11 mouse cellular contexts compared by ENCODE assay signal in genomic region chr11:76510977-76511376, GRCm38 (mm10).
A peak's percentile ranks its signal among the peaks of the same experiment; 100 is the strongest.
DNase-seq lines count a peak whose midpoint lies in the region; ATAC-seq and TF ChIP-seq lines count a peak whose summit lies in the region.
"Had no signal": no experiment of that assay in that cellular context is flagged by ENCODE, and none has a peak within 500 bp of the region (broad histone marks: within the 10 kb centered on the region; RNA-seq: fewer than 3 reads in every experiment).

No protein-coding gene starts in this region.

- intact Hi-C loops in heart, adult 2 months (cut with DNase I) = no loop called here
- intact Hi-C loops in heart, postnatal 10 days (cut with DNase I) = no loop called here

- H3K4me3 ChIP-seq in heart, adult 2 months = no peak overlapping the region
- no peak overlapping the region for H3K4me3 ChIP-seq in liver, adult 2 months (ENCODE audit: insufficient read depth, low read depth, low read length)
- no peak overlapping the region for H3K4me3 ChIP-seq in liver, embryonic 11.5 days (ENCODE audit: low read depth, low read length)
- H3K4me3 ChIP-seq in CH12.LX (replicated peaks in 1 of 3; ENCODE audit: low read depth in 2 of 3, low read length in 2 of 3, poor library complexity in 1 of 3) = no peak overlapping the region
- H3K4me3 ChIP-seq: forebrain, embryonic 10.5 days had no signal

- WGBS in heart, adult 2 months = 78% methylated on average over 4 of the region's 4 CpGs
- WGBS in liver, adult 2 months = 63% methylated on average over 4 of the region's 4 CpGs
- 50% methylated on average over 4 of the region's 4 CpGs for WGBS in liver, embryonic 11.5 days

- H3K4me2 ChIP-seq in liver, embryonic 11.5 days = no peak overlapping the region
- no peak overlapping the region for H3K4me2 ChIP-seq in CH12.LX (ENCODE audit: insufficient read depth, low read depth, poor library complexity, severe bottlenecking)

- no peak for DNase-seq in heart, adult 2 months
- no peak for DNase-seq in heart, postnatal 10 days
- DNase-seq in liver, adult 2 months (ENCODE audit: extremely low read depth, low read depth, low spot score) = no peak
- no peak for DNase-seq in liver, embryonic 11.5 days (ENCODE audit: low spot score)
- DNase-seq in CH12.LX (ENCODE audit: extremely low read depth) (no peak), R1 (ENCODE audit: low read depth, low spot score) (peak; percentile 77)
- DNase-seq in gastrocnemius, adult 18-20 months (ENCODE audit: low spot score) = no peak
- DNase-seq in frontal cortex, postnatal 14 days (ENCODE audit: low spot score in 2 of 2) = no peak
- DNase-seq: thymus, postnatal 14 days had no signal

- no peak; the same call in 1 of the 2 replicates for TF ChIP-seq RAD21 in CH12.LX (IDR thresholded peaks at IDR 0.05; ENCODE audit: low read depth, low read length)

- ATAC-seq in liver, embryonic 11.5 days (replicated peaks; ENCODE audit: low FRiP score) = no peak
- ATAC-seq: CD4-positive, CD25-positive, alpha-beta regulatory T cell, adult 4 months had no signal

- H3K79me2 ChIP-seq in heart, adult 2 months (replicated peaks; ENCODE audit: control insufficient read depth, insufficient read depth, low read length) = no peaks in the 10 kb centered on the region
- H3K79me2 ChIP-seq in liver, adult 2 months (ENCODE audit: control insufficient read depth, insufficient read depth, low read length) = no peaks in the 10 kb centered on the region
- no peaks in the 10 kb centered on the region for H3K79me2 ChIP-seq in CH12.LX (replicated peaks; ENCODE audit: control insufficient read depth, extremely low read depth, insufficient read depth, poor library complexity, severe bottlenecking)

- in situ Hi-C loops in CH12.LX (cut with MboI; ENCODE audit: low pct_ligation_motif_present, low pct_unique_long_range_greater_than_20kb, low sequenced_read_pairs) = no loop called here

- no peak for TF ChIP-seq EP300 in heart, adult 2 months (IDR thresholded peaks at IDR 0.05; ENCODE audit: insufficient read depth, low read depth, low read length)
- TF ChIP-seq EP300 in CH12.LX (IDR thresholded peaks at IDR 0.05; ENCODE audit: low read length) = no peak

- no peaks in the 10 kb centered on the region for H3K9me3 ChIP-seq in liver, embryonic 11.5 days (ENCODE audit: control insufficient read depth, low read length)
- no peaks in the 10 kb centered on the region for H3K9me3 ChIP-seq in CH12.LX (replicated peaks; ENCODE audit: low read length)
- H3K9me3 ChIP-seq: forebrain, embryonic 10.5 days had no signal

- H3K9ac ChIP-seq in heart, adult 2 months (ENCODE audit: low read depth, low read length) = no peak overlapping the region
- no peak overlapping the region for H3K9ac ChIP-seq in liver, adult 2 months (ENCODE audit: low read depth, low read length)
- H3K9ac ChIP-seq in liver, embryonic 11.5 days (ENCODE audit: low read depth, low read length) = no peak overlapping the region
- no peak overlapping the region for H3K9ac ChIP-seq in CH12.LX (ENCODE audit: insufficient read depth, low read depth)

- no peaks in the 10 kb centered on the region for H3K27me3 ChIP-seq in heart, adult 2 months (ENCODE audit: control insufficient read depth, insufficient read depth, low read length)
- H3K27me3 ChIP-seq in liver, adult 2 months (ENCODE audit: control insufficient read depth, insufficient read depth, low read length) = no peaks in the 10 kb centered on the region
- no peaks in the 10 kb centered on the region for H3K27me3 ChIP-seq in liver, embryonic 11.5 days (replicated peaks; ENCODE audit: control insufficient read depth, insufficient read depth, low read length)
- no peaks in the 10 kb centered on the region for H3K27me3 ChIP-seq in CH12.LX (replicated peaks)

- TF ChIP-seq POLR2A in heart, adult 2 months (IDR thresholded peaks at IDR 0.05; ENCODE audit: insufficient read depth, low read depth, low read length) = no peak
- TF ChIP-seq POLR2A in liver, adult 2 months (IDR thresholded peaks at IDR 0.05; ENCODE audit: extremely low read depth, insufficient read depth, low read length) = no peak
- TF ChIP-seq POLR2A in CH12.LX (IDR thresholded peaks at IDR 0.05; ENCODE audit: low read depth, low read length) = no peak

- peak; percentile 64 for TF ChIP-seq CTCF in heart, adult 2 months (IDR thresholded peaks at IDR 0.05)
- TF ChIP-seq CTCF in liver, adult 2 months (IDR thresholded peaks at IDR 0.05; ENCODE audit: low read depth, low read length) = peak; percentile 55
- peak; percentile 14 to 64; a peak in 2 of 4 replicates for TF ChIP-seq CTCF in CH12.LX (conservative IDR thresholded peaks at IDR 0.05 in 1 of 2, IDR thresholded peaks at IDR 0.05 in 1 of 2; ENCODE audit: low read depth in 2 of 2, low read length in 2 of 2)

- no peak overlapping the region for H3K27ac ChIP-seq in heart, adult 2 months
- no peak overlapping the region for H3K27ac ChIP-seq in liver, adult 2 months (replicated peaks; ENCODE audit: insufficient read depth, low read depth, low read length)
- H3K27ac ChIP-seq in liver, embryonic 11.5 days (ENCODE audit: low read depth, low read length) = no peak overlapping the region
- no peak overlapping the region for H3K27ac ChIP-seq in CH12.LX (ENCODE audit: insufficient read depth, low read depth)
- H3K27ac ChIP-seq: forebrain, embryonic 10.5 days had no signal

- dilution Hi-C loops in CH12.LX (cut with MboI; ENCODE audit: extremely low pct_ligation_motif_present, extremely low pct_unique_long_range_greater_than_20kb, low sequenced_read_pairs) = no loop called here

- peaks cover 7% of the 10 kb centered on the region for H3K4me1 ChIP-seq in heart, adult 2 months (ENCODE audit: control insufficient read depth, insufficient read depth, low read length)
- no peaks in the 10 kb centered on the region for H3K4me1 ChIP-seq in liver, adult 2 months (ENCODE audit: control insufficient read depth, insufficient read depth, low read length)
- no peaks in the 10 kb centered on the region for H3K4me1 ChIP-seq in liver, embryonic 11.5 days (replicated peaks; ENCODE audit: control insufficient read depth, insufficient read depth, low read length)
- peaks cover 0 to 35% of the 10 kb centered on the region in 2 experiments; a peak in 2 of 4 replicates for H3K4me1 ChIP-seq in CH12.LX (ENCODE audit: control insufficient read depth in 1 of 2, insufficient read depth in 2 of 2)

- no peaks in the 10 kb centered on the region for H3K36me3 ChIP-seq in heart, adult 2 months (ENCODE audit: control insufficient read depth, insufficient read depth, low read length)
- no peaks in the 10 kb centered on the region for H3K36me3 ChIP-seq in liver, adult 2 months (ENCODE audit: control insufficient read depth, insufficient read depth, low read length)
- no peaks in the 10 kb centered on the region for H3K36me3 ChIP-seq in liver, embryonic 11.5 days (ENCODE audit: control insufficient read depth, insufficient read depth, low read length)
- H3K36me3 ChIP-seq in CH12.LX (replicated peaks in 1 of 2; ENCODE audit: control insufficient read depth in 1 of 2, insufficient read depth in 1 of 2, low read length in 1 of 2) = peaks cover 0 to 3% of the 10 kb centered on the region in 2 experiments
- H3K36me3 ChIP-seq: forebrain, embryonic 10.5 days had no signal

TF ChIP-seq in CH12.LX, 34 proteins besides CTCF, POLR2A, EP300 and RAD21:
- TF ChIP-seq USF1 (IDR thresholded peaks at IDR 0.05; ENCODE audit: low read depth, low read length) (no peak), SMC3 (IDR thresholded peaks at IDR 0.05; ENCODE audit: low read depth, low read length) (peak; percentile 45), BHLHE40 (IDR thresholded peaks at IDR 0.05; ENCODE audit: low read depth, low read length) (no peak), ELF1 (IDR thresholded peaks at IDR 0.05; ENCODE audit: low read depth, low read length) (no peak), HCFC1 (IDR thresholded peaks at IDR 0.05; ENCODE audit: low read depth, low read length) (no peak)
TF ChIP-seq in CH12.LX: peak in this region for 1.
